Mouse (Mus musculus) bone marrow macrophage, adult 2 months (primary cell): ENCODE measurements around the gene Dnaic2. TPM values are rescaled to one million over a fixed set of nuclear protein-coding genes. Genes with fewer than 3 reads are reported as not detected.

Experiments used
- H3K27ac ChIP-seq: 2 replicates; pipeline ENCODE4 v1.5.1; 2012; ENCODE audit warnings: low read depth, low read length; ENCODE audit not compliant: insufficient read depth
- H3K4me1 ChIP-seq: 2 replicates; pipeline ENCODE4 v1.6.1; 2012; ENCODE audit warnings: low read length; ENCODE audit not compliant: control insufficient read depth, insufficient read depth
- H3K4me3 ChIP-seq: 2 replicates; pipeline ENCODE4 v1.5.1; 2012; ENCODE audit warnings: mild to moderate bottlenecking, low read length, moderate library complexity; ENCODE audit not compliant: insufficient read depth
- CTCF ChIP-seq: IDR thresholded peaks from 2 replicates; pipeline ENCODE4 v1.5.1; 2012; ENCODE audit warnings: low read depth, mild to moderate bottlenecking, low read length, moderate library complexity
- POLR2A ChIP-seq: IDR thresholded peaks from 2 replicates; pipeline ENCODE4 v1.6.1; 2012; ENCODE audit warnings: mild to moderate bottlenecking, low read depth, low read length, borderline replicate concordance
- polyA plus RNA-seq: library from polyadenylated mRNA; stranded (reverse); fragments of >200 nt; gene quantifications from 2 replicates; pipeline ENCODE4 v1.2.4, GENCODE M21; 2012; ENCODE audit not compliant: missing spikeins, insufficient read depth, insufficient read length

Dnaic2 gene
- polyA plus RNA-seq, 1 experiment = not detected

GRCm38 (mm10) chr11:114702311-114702995, 24.8 kb upstream of the Dnaic2 start:
- Histone ChIP-seq H3K4me1 (no peaks in the 10 kb centered on the region), H3K4me3 (no peak overlapping the region), H3K27ac (no peak overlapping the region)
- TF ChIP-seq CTCF = no peak
- no peak for TF ChIP-seq POLR2A

GRCm38 (mm10) chr11:114702996-114703361, 24.2 kb upstream of the Dnaic2 start:
- TF ChIP-seq POLR2A (no peak), CTCF (no peak)
- Histone ChIP-seq H3K4me1 (no peaks in the 10 kb centered on the region), H3K27ac (no peak overlapping the region), H3K4me3 (no peak overlapping the region)

- no peak overlapping the region for H3K4me3 ChIP-seq
Observed at GRCm38 (mm10) chr11:114704071-114704913, 22.9 kb upstream of the Dnaic2 start.

GRCm38 (mm10) chr11:114706358-114706757, 20.9 kb upstream of the Dnaic2 start:
- no peak for TF ChIP-seq POLR2A
- no peak for TF ChIP-seq CTCF
- Histone ChIP-seq H3K4me1 (no peaks in the 10 kb centered on the region), H3K27ac (no peak overlapping the region), H3K4me3 (no peak overlapping the region)

More at GRCm38 (mm10) chr11:114704071-114704913, 22.9 kb upstream of the Dnaic2 start:
- no peak overlapping the region for H3K27ac ChIP-seq
- no peak for TF ChIP-seq CTCF
- TF ChIP-seq POLR2A = no peak
- no peaks in the 10 kb centered on the region for H3K4me1 ChIP-seq

- H3K4me3 ChIP-seq = no peak overlapping the region
- TF ChIP-seq POLR2A = no peak
- no peak for TF ChIP-seq CTCF
- H3K4me1 ChIP-seq = no peaks in the 10 kb centered on the region
- no peak overlapping the region for H3K27ac ChIP-seq
Observed at GRCm38 (mm10) chr11:114711393-114711792, 15.8 kb upstream of the Dnaic2 start.

GRCm38 (mm10) chr11:114711861-114712260, 15.3 kb upstream of the Dnaic2 start:
- Histone ChIP-seq H3K4me1 (no peaks in the 10 kb centered on the region), H3K4me3 (no peak overlapping the region), H3K27ac (no peak overlapping the region)
- TF ChIP-seq CTCF (no peak), POLR2A (no peak)

GRCm38 (mm10) chr11:114714526-114714925, 12.7 kb upstream of the Dnaic2 start:
- no peak for TF ChIP-seq CTCF
- TF ChIP-seq POLR2A = no peak
- Histone ChIP-seq H3K4me1 (no peaks in the 10 kb centered on the region), H3K4me3 (no peak overlapping the region), H3K27ac (no peak overlapping the region)

- Histone ChIP-seq H3K27ac (no peak overlapping the region), H3K4me3 (no peak overlapping the region), H3K4me1 (no peaks in the 10 kb centered on the region)
- TF ChIP-seq POLR2A (no peak), CTCF (no peak)
Observed at GRCm38 (mm10) chr11:114715531-114715930, 11.7 kb upstream of the Dnaic2 start.

- no peak for TF ChIP-seq CTCF
- TF ChIP-seq POLR2A = no peak
- peaks cover 26% of the 10 kb centered on the region for H3K4me1 ChIP-seq
- H3K4me3 ChIP-seq = no peak overlapping the region
- no peak overlapping the region for H3K27ac ChIP-seq
Observed at GRCm38 (mm10) chr11:114720535-114720934, 6.7 kb upstream of the Dnaic2 start.

- TF ChIP-seq POLR2A (no peak), CTCF (no peak)
- no peak overlapping the region for H3K4me3 ChIP-seq
- peak overlapping the region; percentile 1; the same call in 1 of the 2 replicates for H3K27ac ChIP-seq
- H3K4me1 ChIP-seq = peaks cover 31% of the 10 kb centered on the region
Observed at GRCm38 (mm10) chr11:114722438-114722837, 4.8 kb upstream of the Dnaic2 start.
